Mouse (Mus musculus) gastrocnemius, adult 2 months (tissue): ENCODE data around the gene Klhl22. TPM values are rescaled to one million over a fixed set of nuclear protein-coding genes. Genes with fewer than 3 reads are reported as not detected.

Experiments
- DNase-seq: peaks from one replicate; pipeline ENCODE4 v3.0.0; 2022
- H3K27ac ChIP-seq: fragments of 200-600 bp; 2 replicates; pipeline ENCODE4 v1.8.1; 2022; ENCODE audit warnings: mild to moderate bottlenecking
- H3K4me3 ChIP-seq: fragments of 200-600 bp; 2 replicates; pipeline ENCODE4 v1.8.1; 2022; ENCODE audit warnings: mild to moderate bottlenecking, moderate library complexity
- CTCF ChIP-seq: fragments of 200-600 bp; IDR thresholded peaks from 2 replicates; pipeline ENCODE4 v1.8.1; 2022; ENCODE audit warnings: antibody characterized with exemption, mild to moderate bottlenecking, moderate library complexity
- intact Hi-C: fragments of 180-260 bp; cut with DNase I; formaldehyde crosslinking; loops from one replicate; pipeline ENCODE4 v1.15.1; 2025
- total RNA-seq, 2 experiments: library from RNA; stranded (reverse); gene quantifications; 2 replicates each; pipeline ENCODE4 v1.2.3; 2021

Klhl22 gene
- total RNA-seq, 2 experiments from 2014 or later: 20.5 to 23.6 TPM

DNA sequence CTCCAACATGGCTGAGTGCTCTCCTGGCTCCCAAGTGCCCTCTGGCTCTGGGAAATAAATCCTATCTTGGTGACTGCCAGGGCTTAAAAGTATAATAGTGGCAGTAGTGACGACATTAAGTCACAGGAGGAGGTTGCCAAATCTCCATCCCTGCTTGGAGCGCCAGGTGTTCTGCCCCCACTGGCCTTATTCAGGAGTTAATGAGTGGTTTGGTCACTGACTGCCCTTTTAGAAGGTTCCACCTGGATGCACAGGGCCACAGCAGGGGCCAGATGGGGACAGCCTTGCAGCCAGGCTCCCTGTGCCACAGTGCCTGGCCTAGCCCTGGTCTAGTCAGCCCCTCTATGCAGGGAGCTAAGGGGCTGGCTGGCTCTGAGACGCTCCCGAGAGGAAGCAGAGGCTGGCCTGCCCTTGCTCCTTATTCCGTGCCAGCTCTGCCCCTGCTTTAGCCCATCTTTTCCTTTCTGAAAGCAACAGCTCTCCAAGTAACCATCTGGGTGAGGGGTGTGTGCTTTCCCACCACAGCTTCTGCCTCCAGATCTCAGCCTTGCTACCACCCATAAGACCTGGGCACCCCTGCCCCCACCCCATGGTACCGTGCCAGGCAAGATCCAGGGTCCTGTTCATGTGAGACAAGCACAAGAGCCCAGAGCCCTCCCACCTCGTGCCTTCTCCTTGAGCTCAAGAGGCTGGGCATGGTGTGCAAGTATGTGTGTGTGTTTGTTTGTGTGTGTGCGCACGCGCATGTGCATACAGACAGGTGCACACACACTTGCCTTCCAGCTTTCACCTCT is 71.2 kb downstream of the Klhl22 start:
- Histone ChIP-seq H3K27ac (no peak overlapping the region), H3K4me3 (no peak overlapping the region)
- no peak for DNase-seq
- intact Hi-C loops: no loop called here
- TF ChIP-seq CTCF: no peak

DNA sequence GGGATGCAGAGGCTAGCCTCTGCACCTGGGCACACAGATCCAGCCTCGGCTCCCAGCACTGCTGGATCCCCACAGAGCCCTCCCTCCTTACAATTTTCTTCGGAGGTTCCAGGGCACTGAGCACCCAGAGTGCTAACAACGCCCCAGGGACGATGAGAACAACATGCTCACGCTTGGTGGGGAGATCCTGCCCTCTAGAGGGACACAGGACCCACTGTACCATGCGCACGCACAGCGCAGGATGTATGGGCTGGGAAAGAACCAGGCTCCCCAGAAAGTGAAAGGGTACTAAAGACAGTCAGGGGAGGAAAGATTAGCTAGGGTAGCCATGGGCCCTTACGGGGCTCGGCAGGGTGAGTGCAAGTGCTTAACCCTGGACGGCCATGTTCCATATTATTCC is 72.4 kb downstream of the Klhl22 start:
- no peak for TF ChIP-seq CTCF
- Histone ChIP-seq H3K4me3 (no peak overlapping the region), H3K27ac (no peak overlapping the region)
- no peak for DNase-seq
- intact Hi-C loops: no loop called here

DNA sequence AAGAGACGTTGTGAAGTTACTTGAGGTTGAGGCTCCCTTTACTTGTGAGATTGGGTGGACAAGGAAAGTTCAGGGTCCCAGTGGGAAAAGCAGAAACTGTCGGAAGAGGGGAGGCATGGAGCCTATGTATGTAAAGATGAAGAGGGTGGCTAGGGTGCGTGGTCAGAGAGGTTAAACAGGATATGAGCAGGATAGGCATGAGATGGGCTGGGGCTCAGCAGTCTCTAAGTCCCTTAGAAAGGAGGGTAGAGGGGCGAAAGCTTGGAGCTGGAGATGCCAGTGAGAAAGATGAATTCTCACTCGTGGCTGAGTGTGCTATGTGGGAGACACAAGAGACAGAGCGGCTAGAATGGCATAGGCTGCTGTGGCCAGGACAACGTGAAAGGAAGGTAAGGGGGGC is 73.4 kb downstream of the Klhl22 start, which contains the start of gene B830017H08Rik:
B830017H08Rik (plus strand) TSS at position 301 of the 400 bp plus-strand sequence.
- peak within 1 kb of the TSS; percentile 72 for H3K4me3 ChIP-seq
- no peak for DNase-seq
- H3K27ac ChIP-seq: no peak within 1 kb of the TSS
- intact Hi-C loops: no loop called here
- no peak for TF ChIP-seq CTCF

DNA sequence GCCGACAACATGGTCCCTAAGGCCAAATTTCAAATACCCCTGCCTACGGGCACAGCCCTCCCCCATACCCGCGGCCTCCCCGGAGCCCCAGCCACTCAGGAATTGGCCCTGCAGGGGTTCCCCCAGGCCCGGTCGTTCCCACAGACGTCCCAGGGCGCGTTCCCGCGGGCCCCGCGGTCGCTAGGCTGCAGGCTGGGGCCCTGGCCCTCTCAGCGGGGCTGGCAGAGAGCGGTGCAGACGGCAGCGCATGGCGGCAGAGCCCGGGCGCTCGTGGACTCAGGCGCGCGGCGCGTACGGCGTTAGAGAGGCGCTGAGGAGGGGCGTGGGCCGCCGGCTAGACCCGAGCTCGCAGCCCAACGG is 73.9 kb downstream of the Klhl22 start:
- Histone ChIP-seq H3K4me3 (peak overlapping the region; percentile 72), H3K27ac (no peak overlapping the region)
- no peak for TF ChIP-seq CTCF
- intact Hi-C loops: no loop called here
- DNase-seq: no peak

DNA sequence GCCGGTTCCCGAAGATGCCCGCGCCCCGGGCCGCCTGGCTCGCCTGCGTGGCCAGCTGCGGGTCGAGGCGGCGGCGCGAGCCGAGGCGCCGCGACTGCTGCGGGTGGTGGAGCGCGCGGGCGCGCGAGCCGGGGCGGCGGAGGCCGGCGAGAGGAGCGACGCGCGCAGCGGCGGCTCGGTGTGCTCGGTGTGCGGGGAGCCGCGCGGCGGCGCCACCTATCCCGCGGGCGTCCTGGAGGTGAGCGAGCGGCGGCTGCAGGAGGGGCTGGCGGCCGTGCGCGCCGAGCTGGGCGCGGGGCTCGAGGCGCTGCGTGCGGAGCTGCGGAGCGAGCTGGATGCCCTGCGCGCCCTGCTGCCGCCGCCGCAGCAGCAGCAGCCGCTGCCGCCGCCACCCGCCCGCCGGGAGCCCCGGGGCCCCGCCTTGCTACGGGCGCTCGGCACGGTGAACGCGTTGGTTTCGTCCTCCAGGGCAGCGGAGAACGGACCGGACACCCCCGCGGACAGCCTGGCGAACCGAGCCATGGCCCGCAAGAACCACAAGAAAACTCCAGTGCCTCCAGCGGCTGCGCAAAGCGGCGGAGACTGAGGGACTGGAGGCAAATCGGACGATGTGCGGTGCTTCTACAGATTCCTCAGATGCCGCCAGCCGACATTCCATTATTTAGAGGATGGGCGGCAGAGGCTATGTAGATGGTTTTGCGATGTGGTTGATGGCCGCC is 74.4 kb downstream of the Klhl22 start:
- DNase-seq: peak; percentile 45
- H3K27ac ChIP-seq: no peak overlapping the region
- intact Hi-C loops: no loop called here
- peak; percentile 20; the same call in 1 of the 2 replicates for TF ChIP-seq CTCF
- H3K4me3 ChIP-seq: peak overlapping the region; percentile 72

DNA sequence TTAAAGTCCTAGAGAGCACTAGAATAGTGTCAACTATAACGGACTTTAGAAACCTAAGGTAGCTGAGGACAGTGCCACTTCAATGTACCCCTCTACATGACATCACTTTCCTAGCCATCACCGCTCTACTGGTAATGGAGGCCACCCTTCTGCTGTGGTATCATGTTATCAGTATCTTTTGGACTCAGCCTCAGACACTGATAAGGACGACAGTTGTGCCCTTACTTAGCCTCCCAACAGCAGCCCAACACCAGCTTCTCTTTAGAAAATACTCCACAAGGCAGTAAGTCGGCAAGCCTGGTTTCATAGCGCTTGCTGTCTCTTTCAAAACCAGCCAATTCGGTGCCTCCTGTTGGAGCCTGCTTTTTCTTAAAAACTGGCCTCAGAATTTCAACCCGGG is 75.1 kb downstream of the Klhl22 start:
- Histone ChIP-seq H3K27ac (no peak overlapping the region), H3K4me3 (no peak overlapping the region)
- intact Hi-C loops: no loop called here
- TF ChIP-seq CTCF: no peak
- DNase-seq: no peak

DNA sequence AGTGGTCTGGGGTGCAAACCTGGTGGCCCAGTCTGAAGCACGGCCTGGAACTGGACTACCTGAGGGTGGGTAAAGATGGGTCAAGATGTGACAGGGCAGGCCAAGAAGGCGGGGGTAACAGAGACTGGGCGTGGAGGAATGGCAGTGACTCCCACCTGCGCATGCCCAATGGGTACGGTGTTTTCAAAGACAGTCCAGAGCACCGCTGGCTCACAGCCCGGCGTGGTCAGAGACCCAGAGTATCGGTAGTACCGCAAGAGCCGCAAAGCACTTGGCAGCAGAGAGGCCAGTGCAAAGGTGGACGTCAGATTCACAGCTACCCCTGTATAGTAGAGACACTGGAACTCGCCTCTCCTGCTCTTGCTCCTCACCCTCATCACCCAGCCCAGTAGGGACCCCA is 76.1 kb downstream of the Klhl22 start:
- DNase-seq: no peak
- no peak for TF ChIP-seq CTCF
- intact Hi-C loops: no loop called here
- H3K4me3 ChIP-seq: no peak overlapping the region
- H3K27ac ChIP-seq: no peak overlapping the region

DNA sequence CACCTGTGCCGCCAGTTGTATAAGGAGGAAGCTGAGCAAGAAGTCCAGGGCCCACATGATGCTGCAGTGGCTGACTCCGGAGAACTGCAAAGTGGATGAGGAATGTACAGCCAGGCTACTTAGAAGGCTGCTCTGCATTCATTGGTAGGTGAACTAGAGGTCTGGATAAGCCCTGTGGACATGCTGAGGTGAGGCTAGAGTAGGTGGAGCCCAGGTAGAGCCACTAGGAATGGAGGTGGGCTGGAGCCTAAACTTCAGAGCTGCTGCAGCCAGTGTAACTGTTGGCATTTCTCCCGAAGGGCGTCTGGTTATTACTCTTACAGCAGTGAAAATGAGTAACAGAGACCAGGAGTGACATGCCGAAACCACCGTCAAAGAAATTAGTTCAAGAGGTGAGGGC is 78.6 kb downstream of the Klhl22 start, which contains the start of gene Car15:
Car15 (minus strand) TSS at position 314 of the 400 bp plus-strand sequence.
- DNase-seq: no peak
- intact Hi-C loops: no loop called here
- TF ChIP-seq CTCF: no peak

DNA sequence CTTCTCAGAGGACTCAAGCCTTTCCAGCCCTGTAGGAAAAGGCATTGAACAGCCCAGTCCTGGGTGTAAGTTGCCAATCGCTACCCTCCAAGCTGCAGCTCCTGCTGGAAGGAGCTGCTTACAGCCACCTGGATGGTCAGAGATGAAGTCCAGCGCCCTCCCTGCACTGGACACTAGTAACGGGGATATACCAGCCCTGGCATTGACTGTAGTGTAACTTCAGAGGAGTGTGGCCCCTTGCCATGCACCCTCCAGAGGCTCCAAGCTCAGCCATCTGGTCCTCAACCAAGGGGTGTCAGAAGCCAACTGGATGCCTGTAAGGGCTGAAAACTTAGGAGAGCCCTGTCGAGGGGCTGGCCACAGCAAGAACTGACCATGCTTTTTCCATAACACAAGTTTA is 80.6 kb downstream of the Klhl22 start:
- TF ChIP-seq CTCF: no peak
- Histone ChIP-seq H3K27ac (no peak overlapping the region), H3K4me3 (no peak overlapping the region)
- peak; percentile 84 for DNase-seq
- intact Hi-C loops: no loop called here

More for the DNA sequence above, 78.6 kb downstream of the Klhl22 start, which contains the start of gene Car15:
- Histone ChIP-seq H3K4me3 (no peak within 1 kb of the TSS), H3K27ac (no peak within 1 kb of the TSS)

DNA sequence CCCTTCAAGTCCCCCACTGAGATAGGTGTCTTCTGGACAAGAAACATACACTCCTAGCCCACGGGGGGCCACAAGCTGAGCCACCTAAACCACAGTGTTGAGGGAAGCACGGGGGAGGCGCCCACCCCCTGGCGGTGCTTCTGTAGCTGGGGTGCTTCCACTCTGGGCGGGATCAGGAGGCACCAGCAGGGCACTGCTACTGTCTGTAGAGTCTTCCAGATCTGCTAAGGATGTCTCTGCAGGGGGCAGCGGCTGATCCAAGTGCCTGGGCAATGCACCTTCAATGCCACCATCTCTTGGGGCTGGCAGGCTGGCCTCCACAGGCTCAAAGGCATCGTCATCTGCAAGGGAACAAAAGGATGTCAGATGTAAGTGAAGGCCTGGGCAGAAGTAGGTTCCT is 83.0 kb downstream of the Klhl22 start:
- DNase-seq: no peak
- Histone ChIP-seq H3K4me3 (no peak overlapping the region), H3K27ac (no peak overlapping the region)
- intact Hi-C loops: no loop called here
- no peak for TF ChIP-seq CTCF

Other genes with a start within 250 kb of the Klhl22 start
- gene Thap7, start 228.5 kb upstream of the Klhl22 start, total RNA-seq: 10 to 100 TPM; 15.8 to 16.0 TPM
- gene Lrrc74b, start 198.4 kb upstream of the Klhl22 start, total RNA-seq: 1 to 10 TPM; 1.6 to 1.8 TPM
- 10 to 100 TPM in 1 of 2 experiments, 1 to 10 TPM in 1; 9.9 to 11.7 TPM for gene P2rx6, start 197.7 kb upstream of the Klhl22 start, total RNA-seq
- gene Slc7a4, start 176.4 kb upstream of the Klhl22 start, total RNA-seq: under 1 TPM in 1 of 2 experiments, not detected in 1; 0.22 TPM
- gene Smpd4, start 140.3 kb upstream of the Klhl22 start, total RNA-seq: 10 to 100 TPM; 10.8 to 11.2 TPM
- gene Ccdc74a, start 113.1 kb upstream of the Klhl22 start, total RNA-seq: under 1 TPM; 0.61 to 0.78 TPM
- gene Med15, start 26.7 kb upstream of the Klhl22 start, total RNA-seq: 10 to 100 TPM; 20.2 to 20.5 TPM
- 1 to 10 TPM; 3.6 to 5.2 TPM for gene Scarf2, start 37.7 kb downstream of the Klhl22 start, total RNA-seq
- gene B830017H08Rik, start 73.5 kb downstream of the Klhl22 start, total RNA-seq: not detected
- 1 to 10 TPM; 1.3 to 2.1 TPM for gene Car15, start 78.7 kb downstream of the Klhl22 start, total RNA-seq
- under 1 TPM; 0.15 to 0.56 TPM for gene Gm20518, start 132.1 kb downstream of the Klhl22 start, total RNA-seq
- gene Tssk1, start 134.6 kb downstream of the Klhl22 start, total RNA-seq: under 1 TPM; 0.10 to 0.17 TPM
- gene Dgcr2, start 138.9 kb downstream of the Klhl22 start, total RNA-seq: 10 to 100 TPM; 22.2 to 26.4 TPM
- not detected for gene Tssk2, start 139.0 kb downstream of the Klhl22 start, total RNA-seq
- 1 to 10 TPM; 6.1 to 6.4 TPM for gene Ess2, start 151.7 kb downstream of the Klhl22 start, total RNA-seq
- not detected for gene Gsc2, start 155.4 kb downstream of the Klhl22 start, total RNA-seq
- gene Slc25a1, start 168.6 kb downstream of the Klhl22 start, total RNA-seq: 1 to 10 TPM; 2.7 to 4.6 TPM
- gene Vpreb2, start 220.8 kb downstream of the Klhl22 start, total RNA-seq: not detected